Mouse (Mus musculus) limb, embryonic 12.5 days (tissue): ENCODE measurements around the gene Tes. TPM values are rescaled to one million over a fixed set of nuclear protein-coding genes. Genes with fewer than 3 reads are reported as not detected.
"Not testable (repeated sequence)": the region's sequence is repeated elsewhere in the genome, so short reads cannot be mapped to it uniquely, and the experiment has no call there.

Experiments
- ATAC-seq: fragments of 200-750 bp; cut with Nextera tagmentation; 2 replicates; pipeline ENCODE4 v1.8.0; 2017; ENCODE audit warnings: low read depth, moderate TSS enrichment; ENCODE audit not compliant: insufficient number of reproducible peaks, insufficient read depth, low FRiP score, low TSS enrichment
- H3K27ac ChIP-seq: fragments of 300-500 bp; sonication (generic); 2 replicates; pipeline ENCODE4 v1.5.1; 2016; ENCODE audit warnings: mild to moderate bottlenecking, moderate library complexity
- H3K27me3 ChIP-seq: fragments of 300-500 bp; sonication (generic); 2 replicates; pipeline ENCODE4 v1.6.1; 2016; ENCODE audit warnings: mild to moderate bottlenecking, moderate library complexity
- H3K36me3 ChIP-seq: fragments of 300-500 bp; sonication (generic); 2 replicates; pipeline ENCODE4 v1.6.1; 2016; ENCODE audit warnings: mild to moderate bottlenecking, moderate library complexity
- H3K4me1 ChIP-seq: fragments of 300-500 bp; sonication (generic); replicated peaks from 2 replicates; pipeline ENCODE4 v1.6.1; 2016
- H3K4me2 ChIP-seq: fragments of 300-500 bp; sonication (generic); 2 replicates; pipeline ENCODE4 v1.6.1; 2016; ENCODE audit warnings: mild to moderate bottlenecking, moderate library complexity
- H3K4me3 ChIP-seq: fragments of 300-500 bp; sonication (generic); replicated peaks from 2 replicates; pipeline ENCODE4 v1.5.1; 2016; ENCODE audit warnings: mild to moderate bottlenecking
- H3K9ac ChIP-seq: fragments of 300-500 bp; sonication (generic); replicated peaks from 2 replicates; pipeline ENCODE4 v1.6.1; 2016; ENCODE audit warnings: mild to moderate bottlenecking, moderate library complexity
- H3K9me3 ChIP-seq: fragments of 300-500 bp; sonication (generic); 2 replicates; pipeline ENCODE4 v1.6.1; 2016; ENCODE audit warnings: mild to moderate bottlenecking, moderate library complexity
- WGBS: fragments of 180-500 bp; shearing (Covaris S2); methylation state at CpG from one replicate; pipeline ENCODE4 v1.1.7; 2016; 5-methylcytosine and 5-hydroxymethylcytosine counted together
- polyA plus RNA-seq: library from polyadenylated mRNA; unstranded; fragments of >200 nt; fragmentation: Nextera tagmentation; extraction: Ambion mirVana; gene quantifications from 2 replicates; pipeline ENCODE4 v1.2.1, GENCODE M21; 2016

The Tes gene
- polyA plus RNA-seq, 1 experiment from 2014 or later = 93.4 TPM

- no peaks in the 10 kb centered on the region for H3K9me3 ChIP-seq
- H3K4me2 ChIP-seq = no peak overlapping the region
- no peaks in the 10 kb centered on the region for H3K27me3 ChIP-seq
- H3K4me3 ChIP-seq = no peak overlapping the region
- WGBS = 77% methylated on average over 2 of the region's 2 CpGs
- no peak overlapping the region for H3K9ac ChIP-seq
- H3K27ac ChIP-seq = no peak overlapping the region
- no peaks in the 10 kb centered on the region for H3K4me1 ChIP-seq
- no peak for ATAC-seq
- H3K36me3 ChIP-seq = no peaks in the 10 kb centered on the region
These were observed 5.4 kb upstream of the Tes start for GRCm38 (mm10) chr6:17059501-17059900.

GRCm38 (mm10) chr6:17060154-17060553 is 4.8 kb upstream of the Tes start:
- no peak overlapping the region for H3K4me2 ChIP-seq
- no peak overlapping the region for H3K9ac ChIP-seq
- no peaks in the 10 kb centered on the region for H3K36me3 ChIP-seq
- no peak for ATAC-seq
- no peaks in the 10 kb centered on the region for H3K9me3 ChIP-seq
- no peak overlapping the region for H3K4me3 ChIP-seq
- H3K4me1 ChIP-seq = no peaks in the 10 kb centered on the region
- H3K27ac ChIP-seq = no peak overlapping the region
- 72% methylated on average over 2 of the region's 2 CpGs for WGBS
- no peaks in the 10 kb centered on the region for H3K27me3 ChIP-seq

- H3K4me3 ChIP-seq, H3K27ac ChIP-seq, H3K9me3 ChIP-seq, ATAC-seq, H3K4me2 ChIP-seq, H3K36me3 ChIP-seq, H3K27me3 ChIP-seq, H3K4me1 ChIP-seq, H3K9ac ChIP-seq: not testable (repeated sequence)
- WGBS = 83% methylated on average over 4 of the region's 4 CpGs
These were observed 3.1 kb upstream of the Tes start for GRCm38 (mm10) chr6:17061826-17062225.

- Histone ChIP-seq H3K9me3 (no peaks in the 10 kb centered on the region), H3K4me2 (no peak overlapping the region), H3K4me3 (no peak overlapping the region), H3K27ac (no peak overlapping the region), H3K9ac (no peak overlapping the region), H3K36me3 (no peaks in the 10 kb centered on the region), H3K4me1 (peaks cover 11% of the 10 kb centered on the region), H3K27me3 (no peaks in the 10 kb centered on the region)
- WGBS = 97% methylated on average over 6 of the region's 6 CpGs
- ATAC-seq = no peak
These were observed 2.6 kb upstream of the Tes start for GRCm38 (mm10) chr6:17062366-17062765.

GRCm38 (mm10) chr6:17065791-17066169 is 831 bp downstream of the Tes start:
- WGBS = 5% methylated on average over 12 of the region's 12 CpGs
- peak overlapping the region; percentile 90 for H3K9ac ChIP-seq
- no peaks in the 10 kb centered on the region for H3K9me3 ChIP-seq
- H3K27me3 ChIP-seq = no peaks in the 10 kb centered on the region
- peak overlapping the region; percentile 77 for H3K4me3 ChIP-seq
- peak overlapping the region; percentile 83 for H3K4me2 ChIP-seq
- H3K4me1 ChIP-seq = peaks cover 11% of the 10 kb centered on the region
- peaks cover 11% of the 10 kb centered on the region; the same call in 1 of the 2 replicates for H3K36me3 ChIP-seq
- ATAC-seq = no peak
- H3K27ac ChIP-seq = peak overlapping the region; percentile 62

- no peak overlapping the region for H3K27ac ChIP-seq
- peak overlapping the region; percentile 77 for H3K4me3 ChIP-seq
- peaks cover 13% of the 10 kb centered on the region; the same call in 1 of the 2 replicates for H3K36me3 ChIP-seq
- H3K9me3 ChIP-seq = no peaks in the 10 kb centered on the region
- peak overlapping the region; percentile 83 for H3K4me2 ChIP-seq
- no peaks in the 10 kb centered on the region for H3K27me3 ChIP-seq
- peaks cover 11% of the 10 kb centered on the region for H3K4me1 ChIP-seq
- 66% methylated on average over 11 of the region's 11 CpGs for WGBS
- peak overlapping the region; percentile 90; the same call in 1 of the 2 replicates for H3K9ac ChIP-seq
- ATAC-seq = no peak
These were observed 1.4 kb downstream of the Tes start for GRCm38 (mm10) chr6:17066211-17066940.

GRCm38 (mm10) chr6:17071899-17072298 is 7.0 kb downstream of the Tes start:
- Histone ChIP-seq H3K4me2 (no peak overlapping the region), H3K36me3 (peaks cover 13% of the 10 kb centered on the region; the same call in 1 of the 2 replicates), H3K27me3 (no peaks in the 10 kb centered on the region), H3K27ac (no peak overlapping the region), H3K9ac (no peak overlapping the region), H3K4me3 (no peak overlapping the region), H3K9me3 (no peaks in the 10 kb centered on the region), H3K4me1 (peaks cover under 1% of the 10 kb centered on the region; the same call in 1 of the 2 replicates)
- WGBS = 93% methylated on average over 3 of the region's 3 CpGs
- ATAC-seq = no peak

- 79% methylated on average over 5 of the region's 5 CpGs for WGBS
- H3K9me3 ChIP-seq = no peaks in the 10 kb centered on the region
- ATAC-seq = no peak
These were observed 7.4 kb downstream of the Tes start for GRCm38 (mm10) chr6:17072338-17072737.

GRCm38 (mm10) chr6:17072763-17073484 is 8.0 kb downstream of the Tes start:
- Histone ChIP-seq H3K27me3 (no peaks in the 10 kb centered on the region), H3K36me3 (peaks cover 13% of the 10 kb centered on the region; the same call in 1 of the 2 replicates), H3K9me3 (no peaks in the 10 kb centered on the region), H3K4me2 (no peak overlapping the region), H3K4me1 (peaks cover 6% of the 10 kb centered on the region; the same call in 1 of the 2 replicates), H3K4me3 (no peak overlapping the region), H3K9ac (no peak overlapping the region), H3K27ac (no peak overlapping the region)
- ATAC-seq = no peak
- 68% methylated on average over 7 of the region's 7 CpGs for WGBS

More at GRCm38 (mm10) chr6:17072338-17072737, 7.4 kb downstream of the Tes start:
- H3K27me3 ChIP-seq = no peaks in the 10 kb centered on the region
- no peak overlapping the region for H3K4me2 ChIP-seq
- H3K4me3 ChIP-seq = no peak overlapping the region
- no peak overlapping the region for H3K9ac ChIP-seq
- H3K4me1 ChIP-seq = no peaks in the 10 kb centered on the region; the same call in 1 of the 2 replicates
- no peak overlapping the region for H3K27ac ChIP-seq
- peaks cover 13% of the 10 kb centered on the region; the same call in 1 of the 2 replicates for H3K36me3 ChIP-seq

- H3K4me1 ChIP-seq = peaks cover 15% of the 10 kb centered on the region
These were observed 12.3 kb downstream of the Tes start for GRCm38 (mm10) chr6:17077270-17077669.

GRCm38 (mm10) chr6:17077720-17078119 is 12.8 kb downstream of the Tes start:
- Histone ChIP-seq H3K36me3 (no peaks in the 10 kb centered on the region), H3K27ac (no peak overlapping the region), H3K9ac (no peak overlapping the region), H3K27me3 (no peaks in the 10 kb centered on the region), H3K4me3 (no peak overlapping the region), H3K4me2 (no peak overlapping the region), H3K9me3 (no peaks in the 10 kb centered on the region), H3K4me1 (peaks cover 19% of the 10 kb centered on the region)
- 60% methylated on average over 3 of the region's 3 CpGs for WGBS
- no peak for ATAC-seq

More at GRCm38 (mm10) chr6:17077270-17077669, 12.3 kb downstream of the Tes start:
- Histone ChIP-seq H3K27me3 (no peaks in the 10 kb centered on the region), H3K36me3 (no peaks in the 10 kb centered on the region), H3K4me2 (no peak overlapping the region), H3K9me3 (no peaks in the 10 kb centered on the region), H3K9ac (no peak overlapping the region), H3K4me3 (no peak overlapping the region), H3K27ac (no peak overlapping the region)
- ATAC-seq = no peak
- WGBS = 91% methylated on average over 9 of the region's 9 CpGs
